8 mouse cellular contexts compared by ENCODE assay signal in genomic region chr14:103649896-103650334, GRCm38 (mm10). TPM values are rescaled to one million over a fixed set of nuclear protein-coding genes. Genes with fewer than 3 reads are reported as not detected.
DNase-seq lines count a peak whose midpoint lies in the region; ATAC-seq and TF ChIP-seq lines count a peak whose summit lies in the region.

Gene Slain1 (plus strand): TSS chr14:103650228.

- ATAC-seq in heart, embryonic 14.5 days (ENCODE audit: insufficient number of reproducible peaks, insufficient read depth, low FRiP score, low read depth) = peak; percentile 81
- peak; percentile 71 for ATAC-seq in monocyte, adult 5-6 weeks (replicated peaks; ENCODE audit: insufficient number of reproducible peaks, low FRiP score, low TSS enrichment, poor library complexity, severe bottlenecking)

- no peak for TF ChIP-seq POLR2A in liver, adult 2 months (IDR thresholded peaks at IDR 0.05; ENCODE audit: extremely low read depth, insufficient read depth, low read length)

- no peak for TF ChIP-seq CTCF in gastrocnemius, adult 2 months (IDR thresholded peaks at IDR 0.05)
- TF ChIP-seq CTCF in liver, adult 2 months (IDR thresholded peaks at IDR 0.05; ENCODE audit: low read depth, low read length) = no peak

- H3K27ac ChIP-seq in gastrocnemius, adult 2 months = no peak within 1 kb of the TSS
- peak within 1 kb of the TSS; percentile 90 for H3K27ac ChIP-seq in embryonic facial prominence, embryonic 10.5 days (replicated peaks)
- no peak within 1 kb of the TSS for H3K27ac ChIP-seq in heart, embryonic 14.5 days (replicated peaks in 1 of 2; ENCODE audit: control insufficient read depth in 1 of 2, insufficient read depth in 1 of 2, low read depth in 2 of 2, low read length in 2 of 2)
- no peak within 1 kb of the TSS for H3K27ac ChIP-seq in liver, adult 2 months (replicated peaks; ENCODE audit: insufficient read depth, low read depth, low read length)

- peaks cover 41% of the 10 kb centered on the region for H3K27me3 ChIP-seq in embryonic facial prominence, embryonic 10.5 days (replicated peaks; ENCODE audit: low read depth, poor library complexity, severe bottlenecking)
- peaks cover 28% of the 10 kb centered on the region for H3K27me3 ChIP-seq in heart, embryonic 14.5 days (ENCODE audit: control insufficient read depth, insufficient read depth, low read length)
- peaks cover 14% of the 10 kb centered on the region for H3K27me3 ChIP-seq in liver, adult 2 months (ENCODE audit: control insufficient read depth, insufficient read depth, low read length)

- peak within 1 kb of the TSS; percentile 99 for H3K4me2 ChIP-seq in heart, embryonic 14.5 days (ENCODE audit: low read length)

- H3K4me3 ChIP-seq in gastrocnemius, adult 2 months = peak within 1 kb of the TSS; percentile 77
- peak within 1 kb of the TSS; percentile 88 for H3K4me3 ChIP-seq in embryonic facial prominence, embryonic 10.5 days
- peak within 1 kb of the TSS; percentile 65 to 78 for H3K4me3 ChIP-seq in heart, embryonic 14.5 days (ENCODE audit: control insufficient read depth in 1 of 2, insufficient read depth in 1 of 2, low read depth in 1 of 2, low read length in 2 of 2)
- H3K4me3 ChIP-seq in liver, adult 2 months (ENCODE audit: insufficient read depth, low read depth, low read length) = peak within 1 kb of the TSS; percentile 63

- peak within 1 kb of the TSS; percentile 69 for H3K9ac ChIP-seq in heart, embryonic 14.5 days (ENCODE audit: low read length)
- H3K9ac ChIP-seq in liver, adult 2 months (ENCODE audit: low read depth, low read length) = peak within 1 kb of the TSS; percentile 44

- no peaks in the 10 kb centered on the region for H3K9me3 ChIP-seq in embryonic facial prominence, embryonic 10.5 days
- H3K9me3 ChIP-seq in heart, embryonic 14.5 days (ENCODE audit: control insufficient read depth, low read length) = no peaks in the 10 kb centered on the region

- under 1% methylated on average over 32 of the region's 32 CpGs for WGBS in embryonic facial prominence, embryonic 10.5 days
- WGBS in heart, embryonic 14.5 days = 1% methylated on average over 26 of the region's 32 CpGs
- 1% methylated on average over 32 of the region's 32 CpGs for WGBS in liver, adult 2 months

- intact Hi-C loops in gastrocnemius, adult 2 months (cut with DNase I) = no loop called here

- no peaks in the 10 kb centered on the region for H3K36me3 ChIP-seq in embryonic facial prominence, embryonic 10.5 days (replicated peaks)
- no peaks in the 10 kb centered on the region for H3K36me3 ChIP-seq in heart, embryonic 14.5 days (ENCODE audit: control insufficient read depth, insufficient read depth, low read length)
- H3K36me3 ChIP-seq in liver, adult 2 months (ENCODE audit: control insufficient read depth, insufficient read depth, low read length) = no peaks in the 10 kb centered on the region

- no peaks in the 10 kb centered on the region for H3K79me2 ChIP-seq in liver, adult 2 months (ENCODE audit: control insufficient read depth, insufficient read depth, low read length)

- DNase-seq in gastrocnemius, adult 2 months = peak; percentile 21
- no peak for DNase-seq in gastrocnemius, adult 8-10 months (ENCODE audit: low spot score in 2 of 2)
- DNase-seq in embryonic facial prominence, embryonic 10.5 days (ENCODE audit: low spot score) = peak; percentile 95
- peak; percentile 90 for DNase-seq in kidney, postnatal 10 days
- DNase-seq in liver, adult 2 months (ENCODE audit: extremely low read depth, low read depth, low spot score) = no peak
- peak; percentile 96 for DNase-seq in spleen, postnatal 36 days (ENCODE audit: low spot score in 2 of 2)

- peaks cover 26% of the 10 kb centered on the region for H3K4me1 ChIP-seq in embryonic facial prominence, embryonic 10.5 days
- H3K4me1 ChIP-seq in heart, embryonic 14.5 days (ENCODE audit: control insufficient read depth in 2 of 2, insufficient read depth in 2 of 2, low read length in 2 of 2) = peaks cover 0 to 2% of the 10 kb centered on the region in 2 experiments; a peak in 2 of 4 replicates
- H3K4me1 ChIP-seq in liver, adult 2 months (ENCODE audit: control insufficient read depth, insufficient read depth, low read length) = no peaks in the 10 kb centered on the region; the same call in 1 of the 2 replicates

RNA-seq across cellular contexts. Expression of gene Slain1, which starts in this region (rescaled TPM):
- not detected for total RNA-seq in gastrocnemius, adult 2 months (2021)
- total RNA-seq in gastrocnemius, adult 8-10 months (2022) = not detected
- 3.9 and 4.1 TPM in 2 replicates for polyA plus RNA-seq in embryonic facial prominence, embryonic 10.5 days (2016; fragmentation: Nextera tagmentation; extraction: Ambion mirVana)
- 0.55 and 0.70 TPM in 2 replicates for polyA plus RNA-seq in heart, embryonic 14.5 days (2014; fragmentation: Nextera tagmentation; extraction: Ambion mirVana)
- total RNA-seq in liver, adult 2 months (2014; rRNA removed) = 0.09 and 0.20 TPM in 2 replicates
- 0.21 and 0.31 TPM in 2 replicates for polyA plus RNA-seq in liver, adult 2 months (2012; rRNA removed)
- 10.5 to 23.0 TPM (median 12.2 TPM) in 3 replicates for total RNA-seq in monocyte, adult 5-6 weeks (2017)

Comparison
In these comparisons a context has a peak if more than half of its experiments do, and no peak if none do; other contexts are left out.
1. Peak in DNase-seq and H3K4me3 ChIP-seq in gastrocnemius, adult 2 months; RNA of the gene not detected or under 1 TPM.
2. Peak in ATAC-seq, H3K4me3 ChIP-seq, H3K9ac ChIP-seq and H3K4me2 ChIP-seq in heart, embryonic 14.5 days; RNA of the gene not detected or under 1 TPM.
3. DNase-seq: peak in embryonic facial prominence, embryonic 10.5 days (single experiment), kidney, postnatal 10 days (single experiment) and spleen, postnatal 36 days (2 of 2); none in gastrocnemius, adult 8-10 months (0 of 2) and liver, adult 2 months (single experiment).
4. Peak in every context shown above with its lines, with median percentiles within 50 percentile points of each other: H3K4me3 ChIP-seq.